Mouse (Mus musculus) liver, postnatal 0 days (tissue): ENCODE data around the gene Vsig10.

Experiments
- CTCF ChIP-seq: sonication (generic); IDR thresholded peaks from 2 replicates; pipeline ENCODE4 v1.5.1; 2016; ENCODE audit warnings: antibody characterized with exemption, low read depth
- EP300 ChIP-seq: IDR thresholded peaks from 2 replicates; pipeline ENCODE4 v1.6.1; 2016; ENCODE audit warnings: antibody characterized with exemption, low read depth, mild to moderate bottlenecking

DNA sequence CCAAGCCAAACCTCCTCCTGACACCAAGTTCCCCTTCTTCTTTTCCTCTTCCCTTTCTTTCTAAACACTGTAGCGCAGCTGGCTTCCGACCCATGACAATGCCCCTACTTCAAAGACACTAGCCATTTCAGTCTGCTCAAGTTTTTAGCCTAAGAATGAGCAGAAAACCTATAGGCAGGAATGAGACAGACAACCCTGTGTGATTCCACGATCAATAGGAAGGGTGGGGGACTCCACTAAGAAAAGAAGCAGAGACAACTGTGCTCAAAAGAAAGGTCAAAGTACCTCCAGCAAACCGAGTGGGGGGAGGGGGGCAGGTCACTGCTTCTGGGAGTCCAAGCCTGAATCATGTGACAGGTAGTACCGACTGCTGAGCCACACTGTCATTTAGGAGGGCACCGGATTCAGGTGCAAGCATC lies 77.7 kb downstream of the Vsig10 start:
- TF ChIP-seq CTCF (no peak), EP300 (no peak)
